11 mouse cellular contexts compared by ENCODE assay signal in the genomic region with DNA sequence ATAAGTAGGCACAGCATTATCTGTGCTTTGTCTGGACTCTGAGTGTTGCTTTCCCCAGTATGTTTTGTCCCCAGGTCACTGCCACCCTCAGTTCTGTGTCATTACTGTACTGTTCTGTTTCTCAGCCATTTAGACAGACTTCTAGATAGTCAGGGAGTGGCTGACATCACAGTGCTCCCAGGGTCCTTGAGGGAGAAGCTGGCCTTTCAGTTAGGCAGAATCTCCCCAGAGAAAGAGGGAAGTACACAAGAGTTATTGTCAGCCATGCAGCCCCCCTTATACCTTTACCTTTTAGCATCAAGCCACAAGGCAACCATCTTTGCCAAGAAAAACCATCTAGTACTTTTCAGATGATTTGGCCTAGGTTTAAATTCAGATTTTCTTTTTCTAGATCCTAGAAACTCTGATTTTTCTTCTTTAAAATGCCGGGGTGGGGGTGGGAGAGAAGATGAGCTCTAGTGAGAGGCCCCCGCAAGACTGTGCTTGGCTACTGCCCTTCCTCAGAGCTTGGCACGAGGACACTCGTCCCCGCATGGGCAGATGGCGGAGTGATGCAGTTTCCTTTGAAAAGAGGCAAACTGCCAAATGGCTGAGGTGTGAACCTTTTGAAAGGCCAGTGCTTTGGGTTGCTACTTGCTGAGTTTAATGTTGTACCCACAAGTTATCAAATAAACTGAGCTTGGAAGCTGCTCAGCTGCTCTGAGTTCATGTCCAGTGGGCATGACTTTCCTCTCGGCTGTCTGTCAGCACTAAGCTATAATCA. TPM values are rescaled to one million over a fixed set of nuclear protein-coding genes. Genes with fewer than 3 reads are reported as not detected.
DNase-seq lines count a peak whose midpoint lies in the region; ATAC-seq and TF ChIP-seq lines count a peak whose summit lies in the region.
"Had no signal": no experiment of that assay in that cellular context is flagged by ENCODE, and none has a peak within 500 bp of the region (broad histone marks: within the 10 kb centered on the region; RNA-seq: fewer than 3 reads in every experiment).

No protein-coding gene starts in this region.

- H3K9ac ChIP-seq in kidney, embryonic 15.5 days, result no peak overlapping the region

- H3K9me3 ChIP-seq in kidney, embryonic 15.5 days (replicated peaks), result no peaks in the 10 kb centered on the region

- H3K4me3 ChIP-seq in kidney, embryonic 15.5 days (replicated peaks), result no peak overlapping the region

- H3K27ac ChIP-seq in kidney, embryonic 15.5 days, result no peak overlapping the region
- H3K27ac ChIP-seq: macrophage had no signal

- DNase-seq in kidney, adult 11 months, result peak; percentile 73
- DNase-seq in brain, embryonic 14.5 days (ENCODE audit: low read depth), result peak; percentile 82
- DNase-seq in cerebellum, adult 9-11 months, result peak; percentile 97
- peak; percentile 81 for DNase-seq in left cerebral cortex, postnatal 4 days
- DNase-seq in urinary bladder, postnatal 4 days (ENCODE audit: low spot score in 2 of 2), result no peak
- no peak for DNase-seq in spleen, postnatal 14 days (ENCODE audit: low spot score in 2 of 2)
- DNase-seq in testis, postnatal 10 days (ENCODE audit: low spot score), result no peak
- DNase-seq: heart, postnatal 4 days; retina, postnatal 1 day had no signal

- ATAC-seq in kidney, embryonic 15.5 days (replicated peaks; ENCODE audit: low FRiP score), result no peak

- H3K27me3 ChIP-seq in kidney, embryonic 15.5 days, result no peaks in the 10 kb centered on the region

- H3K4me1 ChIP-seq in kidney, embryonic 15.5 days, result peaks cover under 1% of the 10 kb centered on the region

- TF ChIP-seq CTCF in brain, embryonic 14.5 days (IDR thresholded peaks at IDR 0.05; ENCODE audit: borderline replicate concordance, extremely low read depth, insufficient read depth, insufficient read length), result no peak

- peaks cover 27% of the 10 kb centered on the region for H3K36me3 ChIP-seq in kidney, embryonic 15.5 days

- TF ChIP-seq POLR2A in brain, embryonic 14.5 days (IDR thresholded peaks at IDR 0.05; ENCODE audit: borderline replicate concordance, extremely low read depth, insufficient read depth, insufficient read length, poor library complexity, severe bottlenecking), result no peak

- intact Hi-C loops in left cerebral cortex, postnatal 4 days (cut with DNase I), result no loop called here

- WGBS in kidney, embryonic 15.5 days, result 56% methylated on average over 7 of the region's 7 CpGs

- H3K4me2 ChIP-seq in kidney, embryonic 15.5 days, result no peak overlapping the region

RNA-seq across cellular contexts. Expression of a gene that starts 8.2 kb away (rescaled TPM):
- polyA plus RNA-seq in kidney, embryonic 15.5 days (2015; fragmentation: Nextera tagmentation; extraction: Ambion mirVana), result 3.8 and 3.9 TPM in 2 replicates
- 31.2 and 37.1 TPM in 2 replicates for polyA plus RNA-seq in brain, embryonic 14.5 days (2012; rRNA removed)
- 10 to 100 TPM; 70.6 to 71.8 TPM for total RNA-seq in left cerebral cortex, postnatal 4 days (2021)

RNA-seq across cellular contexts. Expression of a gene that starts 18.6 kb away (rescaled TPM):
- 0.10 and 0.53 TPM in 2 replicates for polyA plus RNA-seq in kidney, embryonic 15.5 days (2015; fragmentation: Nextera tagmentation; extraction: Ambion mirVana)
- 0.26 and 0.41 TPM in 2 replicates for polyA plus RNA-seq in brain, embryonic 14.5 days (2012; rRNA removed)
- total RNA-seq in left cerebral cortex, postnatal 4 days (2021), result under 1 TPM; 0.10 to 0.24 TPM

RNA-seq across cellular contexts. Expression of a gene that starts 44.8 kb away (rescaled TPM):
- polyA plus RNA-seq in kidney, embryonic 15.5 days (2015; fragmentation: Nextera tagmentation; extraction: Ambion mirVana), result 4.6 and 5.9 TPM in 2 replicates
- 25.3 and 35.8 TPM in 2 replicates for polyA plus RNA-seq in brain, embryonic 14.5 days (2012; rRNA removed)
- 100 to 1,000 TPM; 107 to 111 TPM for total RNA-seq in left cerebral cortex, postnatal 4 days (2021)

RNA-seq across cellular contexts. Expression of a gene that starts 55.0 kb away (rescaled TPM):
- 52.4 and 54.1 TPM in 2 replicates for polyA plus RNA-seq in kidney, embryonic 15.5 days (2015; fragmentation: Nextera tagmentation; extraction: Ambion mirVana)
- polyA plus RNA-seq in brain, embryonic 14.5 days (2012; rRNA removed), result 25.4 and 26.1 TPM in 2 replicates
- total RNA-seq in left cerebral cortex, postnatal 4 days (2021), result 10 to 100 TPM; 22.8 to 23.1 TPM

Comparison
In these comparisons a context has a peak if more than half of its experiments do, and no peak if none do; other contexts are left out.
1. DNase-seq: peak in kidney, adult 11 months (single experiment), brain, embryonic 14.5 days (single experiment), cerebellum, adult 9-11 months (single experiment) and left cerebral cortex, postnatal 4 days (single experiment); none in urinary bladder, postnatal 4 days (0 of 2), spleen, postnatal 14 days (0 of 2) and testis, postnatal 10 days (single experiment).